Mouse (Mus musculus): ENCODE measurements at regions not wholly inside any gene's neighbourhood (a gene's known extent, or its start where the extent isn't known, plus 50 kb on each side); places are given as distances from the start of the nearest gene placed in this dataset.
A peak's percentile ranks its signal among the peaks of the same experiment; 100 is the strongest.

- ATAC-seq (replicated peaks) = no peak
- Histone ChIP-seq H3K27me3 (no peaks in the 10 kb centered on the region), H3K4me2 (replicated peaks) (no peak overlapping the region), H3K4me3 (no peak overlapping the region), H3K4me1 (no peaks in the 10 kb centered on the region), H3K27ac (replicated peaks) (no peak overlapping the region), H3K36me3 (no peaks in the 10 kb centered on the region), H3K9me3 (no peaks in the 10 kb centered on the region), H3K9ac (replicated peaks) (no peak overlapping the region)
- WGBS = 85% methylated on average over 3 of the region's 3 CpGs
Measured at GRCm38 (mm10) chr17:62962292-62962618, 81.1 kb upstream of the Efna5 start.

GRCm38 (mm10) chr17:62961596-62962291 is 80.6 kb upstream of the Efna5 start:
- WGBS = 90% methylated on average over 19 of the region's 19 CpGs

GRCm38 (mm10) chr17:62959146-62959545 is 78.0 kb upstream of the Efna5 start:
- Histone ChIP-seq H3K9me3 (no peaks in the 10 kb centered on the region), H3K27me3 (no peaks in the 10 kb centered on the region), H3K36me3 (no peaks in the 10 kb centered on the region), H3K27ac (replicated peaks) (no peak overlapping the region), H3K4me2 (replicated peaks) (no peak overlapping the region), H3K9ac (replicated peaks) (no peak overlapping the region), H3K4me3 (no peak overlapping the region), H3K4me1 (no peaks in the 10 kb centered on the region)
- 81% methylated on average over 3 of the region's 3 CpGs for WGBS
- ATAC-seq (replicated peaks) = no peak

More at GRCm38 (mm10) chr17:62961596-62962291, 80.6 kb upstream of the Efna5 start:
- ATAC-seq (replicated peaks) = no peak
- H3K9ac ChIP-seq (replicated peaks) = no peak overlapping the region
- no peak overlapping the region for H3K4me2 ChIP-seq (replicated peaks)
- H3K36me3 ChIP-seq = no peaks in the 10 kb centered on the region
- H3K4me3 ChIP-seq = no peak overlapping the region
- H3K9me3 ChIP-seq = no peaks in the 10 kb centered on the region
- no peaks in the 10 kb centered on the region for H3K27me3 ChIP-seq
- H3K27ac ChIP-seq (replicated peaks) = no peak overlapping the region
- H3K4me1 ChIP-seq = no peaks in the 10 kb centered on the region

GRCm38 (mm10) chr17:62947537-62948193 is 66.5 kb upstream of the Efna5 start:
- H3K4me2 ChIP-seq (replicated peaks) = no peak overlapping the region
- H3K27me3 ChIP-seq = no peaks in the 10 kb centered on the region
- ATAC-seq (replicated peaks) = no peak
- WGBS = 60% methylated on average over 1 of the region's 1 CpGs
- no peaks in the 10 kb centered on the region for H3K4me1 ChIP-seq
- no peak overlapping the region for H3K9ac ChIP-seq (replicated peaks)
- H3K36me3 ChIP-seq = no peaks in the 10 kb centered on the region
- H3K27ac ChIP-seq (replicated peaks) = no peak overlapping the region
- no peaks in the 10 kb centered on the region for H3K9me3 ChIP-seq
- H3K4me3 ChIP-seq = no peak overlapping the region

- peak overlapping the region; percentile 29; the same call in 1 of the 2 replicates for H3K4me2 ChIP-seq (replicated peaks)
- peaks cover 11% of the 10 kb centered on the region for H3K4me1 ChIP-seq
- H3K4me3 ChIP-seq = no peak overlapping the region
- no peaks in the 10 kb centered on the region for H3K36me3 ChIP-seq
- no peaks in the 10 kb centered on the region for H3K27me3 ChIP-seq
- H3K27ac ChIP-seq (replicated peaks) = no peak overlapping the region
- no peak for ATAC-seq (replicated peaks)
- H3K9me3 ChIP-seq = no peaks in the 10 kb centered on the region
- H3K9ac ChIP-seq (replicated peaks) = no peak overlapping the region
- WGBS = 9% methylated on average over 7 of the region's 7 CpGs
Measured at GRCm38 (mm10) chr17:62940573-62941252, 59.6 kb upstream of the Efna5 start.

- Histone ChIP-seq H3K27ac (replicated peaks) (no peak overlapping the region), H3K4me3 (no peak overlapping the region), H3K4me1 (peaks cover 11% of the 10 kb centered on the region), H3K36me3 (no peaks in the 10 kb centered on the region), H3K4me2 (replicated peaks) (peak overlapping the region; percentile 29), H3K9me3 (no peaks in the 10 kb centered on the region), H3K27me3 (no peaks in the 10 kb centered on the region), H3K9ac (replicated peaks) (no peak overlapping the region)
- WGBS = 4% methylated on average over 18 of the region's 18 CpGs
- ATAC-seq (replicated peaks) = no peak
Measured at GRCm38 (mm10) chr17:62939930-62940572, 58.9 kb upstream of the Efna5 start.

- peaks cover 11% of the 10 kb centered on the region for H3K4me1 ChIP-seq
- H3K9ac ChIP-seq (replicated peaks) = no peak overlapping the region
- WGBS = 64% methylated on average over 4 of the region's 4 CpGs
- no peaks in the 10 kb centered on the region for H3K36me3 ChIP-seq
- H3K4me2 ChIP-seq (replicated peaks) = no peak overlapping the region
- no peak overlapping the region for H3K4me3 ChIP-seq
- no peaks in the 10 kb centered on the region for H3K27me3 ChIP-seq
- no peak overlapping the region for H3K27ac ChIP-seq (replicated peaks)
- no peak for ATAC-seq (replicated peaks)
- no peaks in the 10 kb centered on the region for H3K9me3 ChIP-seq
Measured at GRCm38 (mm10) chr17:62939171-62939570, 58.1 kb upstream of the Efna5 start.
